Mouse (Mus musculus) spleen, postnatal 4 days (tissue): ENCODE data around the gene Tekt3.

Source experiments
- DNase-seq, 2 experiments: peaks; one replicate each; pipeline ENCODE4 v3.0.0; 2022; ENCODE audit warnings: low spot score in 2 of 2

The Tekt3 gene

DNA sequence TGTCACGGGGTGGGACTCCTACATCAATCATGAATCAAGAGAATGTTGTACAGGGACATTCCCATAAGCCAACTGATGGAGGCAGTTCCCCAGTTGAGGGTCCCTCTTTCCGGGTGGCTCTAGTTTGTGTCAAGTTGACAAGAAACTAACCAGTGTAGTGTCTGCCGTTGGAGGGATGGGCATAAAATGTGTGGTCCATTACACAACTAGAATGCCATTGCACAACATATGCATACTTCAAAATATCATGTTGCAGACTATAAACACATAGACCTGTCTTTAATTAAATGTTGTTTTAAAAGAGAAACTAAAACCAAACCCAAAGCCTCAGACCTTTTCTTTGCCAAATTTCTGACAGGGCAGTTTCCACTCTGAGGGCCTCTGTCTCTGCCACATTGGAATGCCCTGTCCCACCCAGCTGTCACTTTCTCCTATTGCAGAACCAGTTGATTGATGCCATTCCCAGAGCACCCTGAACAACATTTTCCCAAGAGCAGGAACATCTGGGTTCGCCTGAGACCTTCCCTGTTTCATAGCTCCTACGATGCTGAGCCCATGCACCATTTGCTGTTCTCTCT, 3.0 kb upstream of the Tekt3 start:
- DNase-seq = no peak

DNA sequence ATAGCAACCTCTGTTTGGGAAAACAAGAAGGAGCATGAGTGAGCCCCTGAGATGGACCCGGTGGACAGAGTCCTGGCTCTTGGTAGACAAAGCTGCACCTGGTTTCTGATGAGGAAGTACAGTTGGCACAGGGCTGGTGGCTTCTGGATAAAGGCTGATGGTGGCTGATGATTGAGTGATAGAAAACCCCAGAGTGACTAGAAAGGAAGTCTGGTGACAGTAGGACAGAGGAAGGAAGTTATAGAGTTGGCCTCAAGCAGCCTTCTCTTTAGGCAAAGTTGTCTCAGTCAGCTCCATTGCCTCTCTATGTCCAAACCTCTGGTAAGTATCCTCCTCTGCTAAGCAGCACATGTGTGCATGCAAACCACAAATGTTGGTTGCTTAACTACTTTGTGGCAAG, 1.5 kb upstream of the Tekt3 start:
- no peak for DNase-seq

DNA sequence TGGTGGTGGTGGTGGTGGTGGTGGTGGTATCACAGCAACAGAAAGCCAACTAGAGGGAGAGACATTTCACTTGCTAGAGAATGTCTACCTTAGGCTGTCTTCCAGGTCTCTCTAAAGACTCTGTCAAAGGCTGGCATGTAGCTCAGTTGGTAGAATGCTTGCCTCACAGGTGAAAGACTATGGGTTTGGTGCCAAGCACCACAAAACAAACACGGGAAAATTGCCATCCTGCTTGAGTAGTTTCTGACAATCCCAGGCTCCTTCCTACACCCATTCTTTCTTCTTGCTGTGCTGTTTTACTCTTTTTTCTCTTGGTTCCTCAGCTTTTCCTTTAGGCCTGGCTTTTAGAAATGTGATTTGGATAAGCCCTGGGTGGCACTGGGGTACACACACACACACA, 5.1 kb downstream of the Tekt3 start:
- no peak for DNase-seq

DNA sequence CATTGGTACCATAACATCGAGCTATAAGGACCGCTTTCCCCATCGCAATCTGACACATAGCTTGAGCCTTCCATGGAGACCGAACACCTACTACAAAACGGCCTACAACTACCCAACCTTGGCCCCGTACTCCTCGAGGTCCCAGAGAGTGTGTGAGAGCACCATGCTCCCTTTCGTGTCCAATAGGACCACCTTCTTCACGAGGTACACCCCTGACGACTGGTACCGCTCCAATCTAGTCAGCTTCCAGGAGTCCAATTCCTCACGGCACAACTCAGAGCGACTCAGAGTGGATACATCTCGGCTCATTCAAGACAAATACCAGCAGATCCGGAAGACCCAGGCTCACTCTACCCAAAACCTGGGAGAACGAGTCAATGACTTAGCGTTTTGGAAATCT, 8.6 kb downstream of the Tekt3 start:
- DNase-seq = no peak

DNA sequence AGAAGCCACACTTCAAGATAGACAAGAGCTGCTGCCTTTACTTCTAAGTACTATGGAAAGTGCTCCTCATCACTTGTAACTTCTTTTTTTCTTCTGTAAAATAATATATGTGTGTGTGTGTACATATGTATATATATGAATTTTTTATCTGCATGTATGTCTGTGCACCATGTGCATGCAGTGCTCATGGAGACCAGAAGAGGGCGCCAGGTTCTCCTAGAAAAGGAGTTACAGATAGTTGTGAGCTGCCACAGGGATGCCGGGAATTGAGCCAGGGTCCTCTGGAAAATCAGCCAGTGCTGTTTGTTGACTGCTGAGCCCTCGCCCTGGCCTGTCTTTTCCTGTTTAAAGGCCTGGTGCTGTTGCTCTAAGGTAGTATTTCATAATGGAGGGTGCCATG, 23.1 kb downstream of the Tekt3 start:
- no peak for DNase-seq

DNA sequence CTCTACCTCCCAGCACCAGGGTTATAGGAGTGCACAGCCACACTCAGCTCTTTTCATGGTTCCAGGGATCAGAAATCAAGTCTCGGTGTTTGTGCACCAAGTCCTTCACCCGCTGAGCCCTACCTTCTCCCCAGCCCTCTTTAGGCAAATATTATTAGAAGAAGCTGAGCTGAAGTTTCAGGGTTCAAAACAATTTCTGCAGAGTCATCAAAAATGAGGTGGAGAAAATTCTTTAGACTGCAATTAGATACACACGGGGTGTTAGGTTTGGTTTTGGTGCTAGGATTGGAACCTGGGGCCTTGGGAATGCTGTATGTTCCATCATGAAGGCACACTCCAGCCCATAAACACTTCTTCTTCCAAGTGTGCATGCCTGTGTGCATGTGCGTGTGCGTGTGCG, 27.2 kb downstream of the Tekt3 start:
- DNase-seq = no peak

DNA sequence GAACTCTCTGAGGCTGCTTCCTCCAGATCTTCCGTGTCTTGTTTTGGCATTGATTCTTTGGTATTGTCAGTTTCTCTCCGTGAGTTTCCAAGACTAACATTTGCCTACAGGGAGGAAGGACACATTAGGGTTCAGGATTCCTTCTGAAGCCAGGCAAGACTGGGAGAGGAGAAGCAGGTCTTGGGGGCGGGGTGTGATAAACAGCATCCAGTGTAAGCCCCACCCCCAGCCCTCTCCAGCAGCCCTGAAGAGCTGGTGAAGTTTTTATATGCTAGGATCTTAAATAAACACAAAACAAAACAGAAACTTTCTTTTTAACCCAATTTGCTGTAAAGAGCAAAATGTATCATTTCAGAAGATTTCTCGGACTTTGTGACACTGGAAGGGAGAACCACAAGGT, 28.8 kb downstream of the Tekt3 start:
- DNase-seq = no peak

DNA sequence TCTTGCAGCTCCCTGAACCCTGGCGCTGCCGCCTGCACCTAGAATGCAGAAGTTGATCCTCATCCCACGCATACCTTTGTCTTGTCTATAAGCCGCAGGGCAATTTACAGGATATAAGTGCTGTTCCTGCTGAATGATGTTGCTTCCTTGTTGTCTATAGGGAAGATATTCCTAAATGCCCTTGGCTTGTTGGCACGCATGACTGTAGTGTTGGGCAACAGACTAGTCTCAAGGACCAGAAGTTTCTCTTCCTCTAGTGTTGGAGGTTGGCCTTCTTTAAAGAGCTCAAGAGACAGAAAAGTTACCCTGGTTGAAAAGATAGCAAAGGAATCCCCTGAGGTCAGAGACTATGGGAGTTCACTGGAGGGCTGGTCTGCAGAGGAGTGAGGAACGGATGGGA, 29.5 kb downstream of the Tekt3 start:
- no peak for DNase-seq

DNA sequence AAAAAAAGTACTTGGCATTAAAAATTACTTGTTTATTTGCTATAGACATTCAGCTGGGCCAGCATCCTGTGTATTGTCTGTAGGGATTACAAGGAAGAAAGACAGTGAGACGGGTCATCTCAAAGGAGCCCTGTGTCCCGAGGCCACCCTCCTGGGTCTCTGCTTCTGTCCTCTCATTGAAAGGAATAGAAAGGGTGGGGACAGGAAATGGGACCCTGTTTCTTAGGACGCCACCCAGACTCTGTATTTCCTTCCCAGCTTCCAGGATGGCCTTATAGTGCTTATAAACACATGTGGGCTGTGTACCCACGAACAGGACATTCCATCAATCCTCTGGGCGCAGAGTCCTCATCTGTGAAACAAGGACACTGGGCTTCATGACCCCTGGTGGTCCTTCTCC, 30.8 kb downstream of the Tekt3 start:
- DNase-seq = no peak

DNA sequence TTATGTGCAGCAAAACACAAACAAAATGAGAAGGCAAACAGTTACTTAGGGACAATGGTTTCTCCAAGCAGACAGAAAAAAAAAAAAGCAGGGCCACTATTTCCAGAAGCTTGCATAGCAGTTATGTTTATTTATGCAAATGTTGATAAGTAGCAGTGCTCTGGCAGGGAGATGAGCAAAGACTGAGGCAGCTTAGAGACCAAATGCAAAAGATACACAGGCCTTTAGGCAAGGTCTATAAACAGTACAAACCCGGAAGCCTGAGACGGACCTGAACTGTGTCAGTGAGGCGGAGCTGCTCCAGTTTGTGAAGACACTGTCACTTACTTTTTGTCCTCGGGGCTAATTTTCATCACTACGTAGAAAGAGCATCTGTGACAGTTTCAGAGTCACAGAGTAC, 32.1 kb downstream of the Tekt3 start:
- no peak for DNase-seq

DNA sequence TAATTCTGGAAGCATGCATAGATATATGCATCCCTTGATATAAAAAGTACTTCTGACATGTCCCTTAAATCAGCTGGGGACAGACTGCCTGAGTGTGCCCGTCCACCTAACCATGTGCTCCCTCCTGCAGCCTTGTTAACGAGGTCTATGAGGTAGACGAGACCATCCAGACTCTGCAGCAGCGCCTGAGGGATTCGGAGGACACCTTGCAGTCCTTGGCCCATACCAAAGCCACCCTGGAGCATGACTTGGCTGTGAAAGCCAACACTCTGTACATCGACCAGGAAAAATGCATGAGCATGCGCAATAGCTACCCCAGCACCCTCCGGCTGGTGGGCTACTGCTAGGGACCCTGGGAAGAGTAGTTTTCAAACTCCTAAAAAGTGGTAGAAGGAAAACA, 33.0 kb downstream of the Tekt3 start:
- DNase-seq = no peak

DNA sequence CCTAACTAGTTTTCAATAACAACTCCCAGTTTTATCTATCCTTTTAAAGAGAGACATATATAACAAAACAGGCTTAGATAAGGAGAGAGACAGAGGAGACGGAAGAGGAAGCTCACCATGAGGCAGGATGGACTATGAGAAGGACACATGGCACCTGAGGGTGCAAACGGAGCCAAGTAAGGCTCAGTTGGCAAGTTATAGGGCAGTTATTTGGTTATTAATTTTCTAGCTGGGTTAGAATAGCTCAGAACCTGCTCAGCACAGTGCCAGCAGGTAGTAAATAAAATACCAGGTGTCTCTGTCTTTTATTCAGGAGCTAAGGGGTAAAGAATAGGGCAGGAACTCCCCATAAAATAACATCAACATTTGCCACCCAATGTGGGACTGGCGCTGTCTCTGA, 36.6 kb downstream of the Tekt3 start:
- DNase-seq = no peak

DNA sequence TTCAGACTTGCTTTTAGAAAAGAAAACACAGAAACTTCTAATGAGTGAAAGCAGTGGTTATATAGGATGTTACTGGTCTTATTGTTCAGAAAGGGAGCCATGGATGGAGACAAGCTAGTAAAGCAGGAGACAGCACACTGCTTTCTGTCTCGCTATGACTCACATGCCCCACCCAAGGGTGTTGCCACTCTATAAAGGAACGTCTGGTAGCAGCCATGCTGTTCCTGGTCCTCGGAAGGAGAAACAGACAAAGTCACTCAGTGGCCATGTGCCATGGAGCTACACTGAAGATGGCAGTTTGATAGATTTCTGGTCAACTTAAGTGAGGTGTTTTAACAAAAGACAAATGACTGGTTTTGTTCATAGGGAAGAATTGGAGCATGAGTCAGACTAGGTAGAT, 37.9 kb downstream of the Tekt3 start:
- no peak for DNase-seq

DNA sequence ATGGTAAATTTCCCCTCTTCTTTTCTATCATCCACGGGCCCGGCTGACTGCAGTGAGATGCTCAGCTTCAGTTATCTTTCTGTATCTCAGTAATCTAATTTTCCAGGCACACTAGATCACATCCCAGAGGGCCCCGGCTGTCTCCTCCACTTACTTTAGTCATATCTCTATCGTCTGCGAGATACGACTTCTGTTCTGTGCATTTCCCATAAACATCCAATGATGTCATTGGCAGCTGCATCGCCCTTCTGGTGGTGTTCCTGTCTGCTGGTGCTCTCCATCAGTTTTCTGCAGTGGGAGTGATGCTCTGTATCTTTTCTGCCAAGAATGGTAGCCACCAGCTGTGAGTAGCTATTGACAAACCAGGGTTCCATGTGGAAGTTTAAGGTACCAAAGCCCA, 41.8 kb downstream of the Tekt3 start:
- DNase-seq = no peak

DNA sequence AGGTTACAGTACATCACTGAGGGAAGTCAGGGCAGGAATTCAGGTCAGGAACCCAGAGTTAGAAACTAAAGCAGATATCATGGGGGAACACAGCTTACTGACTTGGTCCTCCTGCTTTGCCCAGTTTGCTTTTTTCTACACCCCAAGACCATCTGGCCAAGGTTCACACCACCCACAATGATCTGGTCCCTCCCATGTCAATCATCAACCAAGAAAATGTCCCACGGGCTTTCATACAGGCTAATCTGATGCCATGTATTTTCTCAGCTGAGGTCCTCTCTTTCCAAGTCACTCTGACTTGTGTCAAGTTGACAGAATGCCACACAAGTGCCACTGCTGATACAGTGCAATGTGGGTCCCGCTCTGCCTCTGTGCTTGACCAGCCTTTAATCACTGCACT, 42.6 kb downstream of the Tekt3 start:
- no peak for DNase-seq

DNA sequence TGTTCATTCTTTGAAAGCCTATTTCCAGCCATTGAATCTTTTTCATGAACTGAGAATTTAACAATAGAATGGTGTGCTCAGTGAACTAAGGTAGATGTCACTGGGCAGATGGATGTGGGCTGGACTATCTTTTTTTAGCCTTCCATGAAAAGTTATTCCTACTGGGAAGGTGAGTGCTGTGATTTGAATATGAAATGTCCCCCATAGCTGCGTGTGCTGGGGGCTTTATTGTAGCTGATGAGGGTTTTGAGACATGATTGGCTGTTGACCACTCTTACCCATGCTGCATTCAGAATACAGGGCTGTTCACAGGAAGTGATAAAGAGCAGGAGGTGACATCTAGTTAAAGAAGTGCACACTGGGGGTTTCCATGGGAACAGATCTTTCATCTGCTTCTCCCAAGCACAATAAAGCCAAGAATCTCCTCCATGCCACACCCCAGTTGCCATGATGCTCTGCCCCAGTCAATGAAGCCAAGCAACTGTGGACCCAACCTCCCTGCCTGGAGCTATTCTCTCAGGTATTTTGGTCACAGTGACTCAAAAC, 47.8 kb downstream of the Tekt3 start:
- DNase-seq = no peak

DNA sequence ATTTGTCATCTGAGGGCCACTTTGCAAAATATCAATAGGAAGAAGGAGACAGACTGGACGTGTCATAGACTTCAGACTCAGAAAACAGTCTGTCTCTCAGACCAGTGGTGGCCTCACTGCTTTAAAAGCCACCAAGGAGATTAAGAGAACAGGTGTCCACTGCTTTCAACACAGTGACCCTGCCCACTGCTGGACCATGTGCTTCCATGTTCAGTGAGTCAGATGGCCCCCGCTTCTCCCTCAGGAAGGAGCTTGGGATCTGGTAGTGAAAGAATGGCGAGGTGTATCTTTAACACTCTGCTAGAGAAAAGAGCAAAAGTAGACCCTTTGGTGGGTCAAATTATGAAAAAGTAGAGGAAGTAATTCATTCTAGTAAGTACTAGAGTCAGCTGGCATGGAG, 48.9 kb downstream of the Tekt3 start:
- no peak for DNase-seq

DNA sequence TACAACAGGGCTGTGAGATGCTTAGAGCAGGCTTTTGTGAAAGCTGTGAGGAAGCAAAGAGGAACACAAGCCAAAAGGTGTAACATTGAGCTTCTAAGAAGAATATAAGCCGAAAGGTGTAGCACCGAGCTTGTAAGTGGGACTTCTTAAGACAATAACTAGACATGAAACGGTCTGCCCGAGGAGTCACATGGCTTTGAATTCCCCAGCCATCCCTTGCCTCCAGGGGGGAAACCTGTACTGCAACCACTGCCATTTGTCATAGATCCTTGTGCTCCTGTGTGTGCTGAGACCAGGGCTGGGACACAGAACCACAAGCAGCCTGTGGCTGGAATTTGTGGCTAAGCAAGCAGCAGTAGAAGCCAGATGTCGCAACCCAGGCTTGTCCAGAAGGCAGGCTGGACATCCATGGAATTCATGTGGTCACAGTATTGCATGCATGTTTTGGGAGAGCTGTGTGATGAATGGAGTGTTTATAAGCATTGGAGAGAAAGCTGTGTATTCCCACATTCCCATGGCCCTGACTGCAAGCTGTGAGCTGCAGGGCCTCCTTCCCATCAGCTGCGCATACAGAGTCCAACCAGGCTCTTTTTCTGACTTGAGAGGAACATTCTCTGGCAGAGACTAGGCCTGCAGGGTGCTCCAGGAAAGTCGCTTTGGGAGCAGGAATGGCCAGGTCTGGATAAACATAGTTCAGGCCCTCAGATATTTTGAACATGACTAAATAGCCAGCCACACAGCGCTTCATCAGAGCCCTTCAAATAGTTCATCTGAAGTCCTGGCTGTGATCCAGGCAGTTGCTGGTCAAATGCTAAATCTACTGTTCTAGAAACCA, 53.6 kb downstream of the Tekt3 start:
- no peak for DNase-seq

DNA sequence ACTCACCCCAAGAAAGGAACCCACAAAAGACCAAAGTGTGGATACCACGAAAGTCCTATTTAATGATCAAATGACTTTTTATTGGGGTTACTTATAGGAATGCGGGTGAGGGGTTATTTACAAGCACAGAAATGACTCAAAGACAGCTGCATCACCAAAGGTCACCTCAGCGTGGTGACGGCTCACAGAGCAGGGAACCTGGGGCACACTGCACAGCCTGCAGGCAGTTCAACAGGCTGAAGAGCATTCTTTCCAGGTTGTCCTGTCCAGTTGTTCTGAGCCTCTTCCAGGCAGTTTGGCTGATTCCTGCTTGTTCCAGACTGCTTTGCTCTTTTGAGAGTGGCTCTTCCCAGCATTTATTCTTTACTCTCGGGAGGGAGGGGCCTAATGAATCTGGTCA, 55.2 kb downstream of the Tekt3 start:
- no peak for DNase-seq

DNA sequence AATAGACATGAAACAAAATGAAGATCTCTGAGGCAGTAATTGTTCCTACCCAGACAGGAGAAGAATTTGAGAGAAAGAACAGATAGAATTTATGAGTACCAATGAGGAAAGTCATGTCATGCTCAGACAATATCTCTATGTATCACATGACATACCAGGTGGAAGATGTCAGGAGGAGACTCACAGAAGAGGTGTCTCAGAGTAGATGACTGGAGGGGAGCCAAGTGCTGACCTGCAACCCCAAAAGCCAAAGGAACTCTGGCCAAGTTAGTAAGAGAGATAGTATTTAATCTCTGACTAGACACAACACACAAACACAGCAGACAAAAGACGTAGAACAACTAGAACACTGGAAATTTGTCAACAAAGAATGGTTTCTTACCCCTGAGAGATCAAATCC, 55.8 kb downstream of the Tekt3 start:
- no peak for DNase-seq

DNA sequence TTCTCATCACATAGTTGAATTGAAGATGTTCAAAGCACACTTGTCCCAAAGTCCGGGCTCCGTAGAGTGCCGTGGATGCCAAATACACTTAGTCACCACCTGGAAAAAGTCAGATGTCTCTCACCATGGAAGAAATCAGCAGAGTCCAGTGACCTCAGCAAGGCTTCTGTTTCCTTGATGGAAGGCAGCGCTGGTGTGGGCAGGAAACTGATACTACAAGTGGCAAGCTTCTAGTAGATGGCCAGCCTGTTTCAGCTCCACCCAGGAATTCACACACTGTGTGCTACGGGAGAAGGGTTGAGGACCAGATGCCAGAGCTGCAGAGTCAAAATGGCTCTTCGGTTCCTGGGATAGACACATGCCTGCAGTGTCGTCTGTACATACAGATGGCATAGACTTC, 58.3 kb downstream of the Tekt3 start:
- DNase-seq = no peak

DNA sequence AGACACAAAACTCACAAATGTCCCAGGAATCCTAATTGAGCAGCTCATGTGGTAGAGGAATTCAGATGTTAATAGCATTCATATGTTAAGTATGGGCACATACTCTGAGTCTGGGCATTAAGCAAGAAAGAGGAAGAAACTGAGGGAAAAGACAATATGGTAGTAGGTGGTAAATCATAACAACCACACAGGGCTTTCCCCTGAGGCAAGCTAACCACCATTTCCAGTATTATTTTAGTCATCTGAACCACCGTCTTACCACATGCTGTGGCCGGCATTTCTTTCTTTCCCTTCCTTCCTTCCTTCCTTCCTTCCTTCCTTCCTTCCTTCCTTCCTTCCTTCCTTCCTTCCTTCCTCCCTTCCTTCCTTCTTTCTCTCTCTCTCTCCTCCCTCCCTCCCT, 60.8 kb downstream of the Tekt3 start:
- DNase-seq = no peak

DNA sequence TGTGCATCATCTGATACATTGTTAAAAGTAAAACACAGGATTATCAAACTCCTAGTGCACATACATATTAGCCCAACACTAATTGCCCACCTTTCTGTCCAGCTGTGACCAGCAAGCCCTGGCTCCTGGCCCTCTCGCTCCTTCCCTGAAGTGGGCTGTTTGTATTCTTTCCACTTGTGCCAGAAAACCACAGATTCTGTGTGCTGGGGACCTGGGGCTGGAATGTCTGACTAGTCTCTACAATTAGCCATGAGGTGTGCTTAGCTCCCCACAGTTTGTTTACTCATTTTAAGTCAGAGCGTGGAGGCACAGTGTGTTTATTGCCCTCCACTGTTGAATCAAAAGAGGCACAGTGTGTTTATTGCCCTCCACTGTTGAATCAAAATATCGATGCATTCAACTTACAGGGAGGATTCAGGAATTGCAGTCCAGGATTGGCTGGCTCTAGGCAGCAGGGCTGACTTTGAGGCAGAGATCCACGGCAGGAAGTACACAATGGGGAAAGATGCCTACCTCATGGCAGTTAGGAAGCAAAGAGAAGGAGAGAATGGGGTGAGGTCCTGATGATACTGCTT, 61.4 kb downstream of the Tekt3 start:
- no peak for DNase-seq
